Mouse (Mus musculus) CD8-positive naive resting alpha-beta T cell, adult 2 months (primary cell): ENCODE measurements around the gene Slc25a26.

Experiments
- DNase-seq, 2 experiments: peaks; one replicate each; pipeline ENCODE4 v3.0.0; 2022; ENCODE audit warnings: low read depth in 2 of 2, low spot score in 2 of 2

Slc25a26 gene

DNA sequence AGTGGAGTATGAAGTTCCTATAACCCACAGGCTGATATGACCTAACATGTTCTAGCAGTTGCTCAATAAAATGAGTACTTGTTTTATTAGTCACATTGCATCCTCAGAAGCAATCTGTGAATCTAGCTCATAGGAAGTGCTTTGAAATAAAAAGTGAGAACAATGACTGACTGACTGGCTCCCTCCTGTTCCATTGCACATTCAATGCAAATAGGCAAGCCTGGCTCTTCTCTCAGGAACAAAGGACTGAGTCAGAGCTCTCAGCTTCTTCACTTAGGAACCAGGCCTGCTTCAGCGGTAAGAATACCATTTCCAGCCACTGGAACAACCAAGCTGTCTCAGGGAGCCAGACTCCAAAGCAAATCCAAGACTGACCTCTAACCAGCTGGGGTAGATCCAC is 135.2 kb downstream of the Slc25a26 start:
- DNase-seq: no peak

DNA sequence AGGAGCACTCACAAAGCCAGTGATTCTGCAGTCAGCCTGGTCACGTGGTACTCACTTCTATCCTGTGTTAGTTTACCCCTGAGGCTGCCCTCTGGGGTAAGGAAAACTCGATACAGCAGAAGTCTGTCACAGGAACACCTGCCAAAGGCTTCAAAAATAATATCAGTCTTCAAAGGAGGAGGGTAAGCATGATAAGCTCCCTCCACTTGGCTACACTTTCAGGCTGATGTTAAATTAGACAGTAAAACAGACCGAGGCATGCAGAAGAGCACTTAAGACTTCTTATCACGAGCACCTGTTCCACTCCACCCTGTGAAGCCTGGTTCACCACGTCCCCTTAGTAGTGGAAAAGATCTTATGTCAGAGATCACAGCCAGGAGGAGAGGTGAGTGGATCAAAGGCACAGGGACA is 136.9 kb downstream of the Slc25a26 start:
- no peak for DNase-seq

DNA sequence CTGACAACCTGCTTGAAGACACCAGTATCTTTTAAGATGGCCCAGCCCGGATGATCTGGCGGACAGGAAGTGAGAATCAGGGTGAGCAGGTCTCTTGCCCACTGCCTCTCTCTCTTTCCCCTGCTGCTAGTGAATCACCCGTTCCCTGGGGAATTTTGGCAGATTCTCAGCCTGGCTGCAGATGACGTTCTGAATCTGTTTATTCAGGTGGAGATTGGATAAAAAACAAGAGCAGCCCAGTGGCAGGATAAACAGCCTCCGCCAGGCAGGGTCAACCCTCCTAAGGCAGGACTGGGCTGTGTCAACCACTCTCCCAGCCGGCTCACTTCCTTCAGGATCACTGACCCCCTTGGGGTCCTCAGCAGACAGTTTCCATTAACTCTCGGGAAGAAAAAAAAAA is 140.2 kb downstream of the Slc25a26 start:
- no peak for DNase-seq

DNA sequence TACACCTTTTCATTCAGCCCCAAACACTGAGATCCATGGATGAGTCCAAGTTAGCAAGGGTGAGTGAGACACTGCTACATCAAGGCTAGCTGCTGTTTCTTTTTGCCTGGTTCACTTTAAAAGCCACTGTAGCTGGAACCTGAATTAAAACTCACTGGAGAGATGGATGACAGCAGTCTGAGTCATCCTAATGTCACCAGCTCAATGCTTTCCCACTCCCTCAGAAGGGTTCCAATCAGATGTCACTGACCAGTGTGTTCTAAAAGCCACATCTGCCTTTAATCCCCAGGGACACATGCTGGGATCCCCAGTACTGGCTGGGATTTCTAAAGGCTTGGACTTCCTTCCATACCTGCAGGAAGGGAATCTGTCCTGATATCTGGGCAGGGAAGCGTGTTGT is 141.9 kb downstream of the Slc25a26 start:
- DNase-seq: no peak

DNA sequence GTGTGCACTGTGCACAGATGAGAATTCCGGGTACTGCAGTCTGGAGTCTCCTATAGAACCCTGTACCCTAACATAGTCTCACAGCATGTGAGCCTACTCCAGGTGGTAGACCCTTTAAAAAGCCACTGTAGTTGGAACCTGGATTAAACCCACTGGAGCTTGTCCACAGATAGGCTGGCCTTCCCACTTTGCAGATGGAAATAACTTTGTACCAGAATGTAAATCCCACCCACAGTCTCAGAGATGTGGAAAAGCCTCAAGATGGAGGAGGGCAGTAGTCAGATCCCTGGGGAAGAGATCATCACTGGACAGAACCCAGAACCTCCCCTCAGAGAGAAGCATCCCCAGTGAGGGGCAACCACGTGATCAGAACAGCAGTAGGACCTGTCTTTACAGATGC is 143.9 kb downstream of the Slc25a26 start:
- no peak for DNase-seq

DNA sequence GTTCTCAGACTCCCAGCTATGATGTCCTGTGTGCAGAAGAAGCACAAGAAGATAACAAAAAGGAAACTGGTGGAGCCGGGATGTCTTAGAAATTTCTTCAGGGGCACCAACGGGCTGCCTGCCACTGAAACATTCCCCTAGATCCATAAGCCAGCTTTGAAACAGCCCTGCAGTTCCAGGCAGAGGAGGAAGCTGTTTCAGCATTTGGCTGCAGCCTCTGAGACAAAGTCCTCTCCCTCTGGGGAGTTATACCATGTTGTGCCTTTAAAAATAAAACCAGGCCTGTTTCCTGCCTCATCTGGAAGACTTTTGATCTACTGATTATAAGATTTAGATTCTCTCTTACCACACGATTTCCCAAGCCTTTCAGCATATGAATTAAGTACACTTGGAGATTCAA is 144.5 kb downstream of the Slc25a26 start:
- no peak for DNase-seq

DNA sequence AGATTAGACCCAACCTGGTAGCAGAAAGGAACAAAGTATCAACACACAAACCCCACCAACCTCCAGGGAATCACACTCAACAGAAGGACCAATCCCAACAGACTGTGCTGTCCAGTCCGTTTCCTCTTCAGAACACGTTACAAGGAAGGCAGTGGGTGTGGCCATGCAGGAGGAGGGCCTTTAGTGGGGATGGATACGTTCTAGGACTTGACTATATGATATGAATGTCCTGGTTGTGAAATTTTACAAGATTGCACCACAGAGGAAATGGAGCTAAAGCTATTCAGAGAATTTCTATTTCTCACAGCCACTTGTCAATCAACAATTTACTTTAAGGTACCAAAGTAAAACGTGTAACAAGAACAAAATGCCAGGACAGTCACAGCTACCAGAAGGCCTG is 145.6 kb downstream of the Slc25a26 start:
- no peak for DNase-seq

DNA sequence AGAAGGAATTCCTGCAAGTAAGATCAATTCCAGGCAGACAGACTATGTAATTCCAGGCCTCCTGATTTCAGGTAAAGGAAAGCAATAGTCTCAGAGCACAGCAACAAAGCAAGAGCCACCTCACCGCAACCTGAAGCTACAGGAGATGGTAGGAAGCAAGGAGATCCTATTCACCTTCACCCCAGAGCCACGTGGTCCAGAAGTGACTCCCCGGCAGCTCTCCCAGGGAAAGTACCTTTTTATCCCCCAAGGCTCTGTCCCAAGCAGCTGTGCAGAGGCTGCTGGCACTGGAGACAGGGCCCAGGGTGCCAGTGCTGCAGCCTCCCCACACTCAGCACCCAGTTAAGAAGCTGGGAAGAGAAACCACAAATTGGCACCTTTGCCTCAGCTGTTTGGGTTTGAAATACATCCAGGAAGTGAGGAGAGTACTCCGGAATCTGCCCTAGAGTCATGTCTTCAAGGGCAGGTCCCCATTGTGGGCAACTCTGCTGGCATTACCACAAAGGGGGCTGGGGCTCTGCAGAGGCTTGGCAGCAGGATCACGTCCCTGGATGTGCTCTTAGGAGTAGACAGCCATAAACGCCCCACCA is 146.2 kb downstream of the Slc25a26 start:
- no peak for DNase-seq

DNA sequence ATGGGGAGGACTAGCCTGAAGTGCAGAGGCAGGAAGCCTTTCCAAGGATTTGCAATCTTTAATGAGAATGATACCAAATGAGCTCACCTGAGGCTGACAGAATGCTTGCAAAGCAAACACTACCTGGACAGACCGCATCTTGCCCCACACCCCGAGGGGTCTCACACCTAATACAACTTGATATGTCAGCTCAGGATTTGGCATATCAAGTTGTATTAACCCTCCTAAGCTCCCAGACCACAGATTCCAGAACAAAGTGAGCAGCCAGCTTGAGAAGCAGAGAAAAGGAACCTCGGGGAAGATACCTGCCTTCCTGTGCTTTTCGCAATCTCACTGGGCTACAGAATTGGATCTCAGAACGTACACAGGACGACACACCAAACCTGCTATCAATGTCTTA is 146.8 kb downstream of the Slc25a26 start:
- DNase-seq: no peak

DNA sequence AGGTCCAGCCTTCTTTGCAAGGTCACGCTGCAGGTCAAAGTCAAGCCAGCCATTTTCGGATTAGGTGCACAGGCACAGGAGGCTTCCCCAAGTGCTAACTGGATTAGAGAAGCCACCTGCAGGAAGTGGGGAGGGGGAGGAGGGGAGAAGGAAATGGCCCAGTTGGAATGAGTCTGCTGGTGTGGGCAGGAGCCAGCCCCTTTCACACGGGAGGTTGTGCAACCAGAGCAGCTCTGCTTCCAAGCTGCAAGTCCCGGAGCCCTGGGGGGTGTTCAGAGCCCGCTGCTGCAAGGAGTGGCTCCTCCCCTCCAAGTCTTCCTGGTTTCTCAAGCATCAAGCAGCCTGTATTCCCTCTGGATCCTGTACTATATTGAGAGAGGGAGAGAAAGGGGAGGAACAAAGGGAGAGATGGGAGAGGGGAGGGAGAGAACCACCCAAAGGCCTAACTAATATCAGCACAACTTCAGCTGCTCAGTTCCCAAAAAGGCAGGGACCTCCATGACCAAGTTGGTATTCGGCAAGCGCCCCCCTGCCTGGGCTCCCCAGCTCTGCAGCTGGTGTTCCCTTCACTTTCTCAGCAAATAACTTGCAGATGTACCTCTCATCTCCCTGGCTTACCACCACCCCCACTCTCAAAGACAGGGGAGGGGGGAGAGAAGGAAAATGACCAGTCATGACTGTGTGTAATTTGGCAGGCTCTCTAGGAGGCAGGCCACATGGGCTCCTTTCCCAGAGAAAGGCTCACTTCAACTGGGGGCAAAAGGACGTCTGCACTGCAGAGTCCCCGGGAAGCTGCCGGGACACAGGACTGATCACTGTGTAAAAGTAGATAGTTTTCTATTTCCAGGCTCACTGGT is 147.7 kb downstream of the Slc25a26 start:
- no peak for DNase-seq

DNA sequence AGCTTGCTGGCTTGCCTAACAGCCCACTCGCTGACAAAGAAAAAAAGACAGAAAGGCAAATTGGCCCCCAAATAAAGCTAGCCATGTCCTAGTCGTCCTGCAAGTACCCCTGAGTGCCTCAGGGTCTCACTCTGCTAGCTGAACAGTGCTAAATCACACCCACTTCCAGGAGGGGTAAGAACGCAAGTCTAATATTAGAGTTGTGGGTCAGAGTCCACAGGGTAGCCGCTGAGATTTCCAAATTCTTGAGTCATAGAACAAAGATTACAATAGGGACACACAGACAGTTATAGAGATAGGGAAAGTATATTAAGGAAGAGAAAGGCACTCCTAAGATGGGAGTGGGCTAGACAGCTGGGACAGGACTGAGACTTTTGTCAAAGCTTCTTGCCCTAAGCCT is 148.4 kb downstream of the Slc25a26 start:
- no peak for DNase-seq

DNA sequence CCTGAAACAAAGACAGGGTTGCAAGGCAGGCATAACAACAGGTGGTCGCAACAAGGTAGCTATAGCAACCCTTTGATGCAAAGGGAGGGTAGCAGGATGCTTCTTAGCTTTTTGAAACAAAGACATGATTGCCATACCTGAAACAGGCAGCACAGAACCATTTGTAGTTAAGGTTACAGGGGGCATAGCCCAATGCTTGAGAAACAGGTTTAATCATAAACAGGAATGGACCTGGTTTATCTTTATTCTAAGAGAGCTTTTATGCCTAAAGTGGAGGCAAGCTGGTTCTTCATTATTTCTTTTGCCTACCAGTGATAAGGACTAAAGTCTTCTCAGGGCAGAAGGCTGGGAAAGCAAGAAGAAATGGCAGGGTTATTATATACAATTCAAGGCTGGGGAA is 149.5 kb downstream of the Slc25a26 start:
- no peak for DNase-seq

DNA sequence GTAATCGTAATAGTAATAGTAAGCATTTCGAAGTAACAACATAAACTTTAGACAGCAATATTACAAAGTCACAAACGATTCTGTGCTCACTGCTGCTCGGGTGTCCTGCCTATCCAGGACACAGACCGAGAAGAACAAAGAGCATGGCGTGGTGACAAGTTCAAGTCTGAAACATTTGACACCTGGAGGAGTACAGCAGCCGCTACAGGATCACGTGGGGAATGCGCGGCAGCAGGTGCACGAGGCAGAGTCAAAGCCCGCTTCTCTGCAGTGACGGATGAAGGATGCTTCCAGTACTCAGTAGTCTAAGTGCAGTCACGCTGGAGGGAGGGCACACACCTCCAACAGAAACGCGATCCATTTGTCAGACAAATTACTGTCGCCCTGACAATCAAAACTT is 151.4 kb downstream of the Slc25a26 start:
- DNase-seq: no peak

DNA sequence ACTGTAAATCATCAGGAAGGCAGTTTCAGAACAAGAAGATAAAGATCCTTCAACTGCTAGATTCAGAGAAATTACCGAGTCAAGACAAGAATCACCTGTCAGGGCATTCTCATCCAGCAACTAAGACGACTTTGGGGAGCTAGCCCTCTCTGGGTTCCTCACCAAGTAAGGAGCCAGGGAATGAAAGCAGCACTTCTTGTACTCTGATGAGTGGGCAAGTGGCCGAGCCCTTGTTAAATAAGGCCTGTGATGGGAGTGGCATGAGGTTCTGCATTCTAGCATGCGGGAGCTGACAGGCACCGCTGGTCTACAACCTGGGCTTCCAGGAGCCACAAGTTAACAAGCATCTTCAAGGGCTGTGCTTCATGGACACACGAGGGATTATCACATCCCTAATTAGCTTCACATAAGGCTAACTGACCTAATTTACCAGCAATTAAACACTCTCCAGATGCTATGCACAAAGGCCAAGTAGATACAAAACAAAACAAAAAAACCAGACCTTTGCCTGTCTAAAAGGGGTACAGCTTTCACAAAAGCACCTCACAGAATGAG is 152.6 kb downstream of the Slc25a26 start:
- no peak for DNase-seq

DNA sequence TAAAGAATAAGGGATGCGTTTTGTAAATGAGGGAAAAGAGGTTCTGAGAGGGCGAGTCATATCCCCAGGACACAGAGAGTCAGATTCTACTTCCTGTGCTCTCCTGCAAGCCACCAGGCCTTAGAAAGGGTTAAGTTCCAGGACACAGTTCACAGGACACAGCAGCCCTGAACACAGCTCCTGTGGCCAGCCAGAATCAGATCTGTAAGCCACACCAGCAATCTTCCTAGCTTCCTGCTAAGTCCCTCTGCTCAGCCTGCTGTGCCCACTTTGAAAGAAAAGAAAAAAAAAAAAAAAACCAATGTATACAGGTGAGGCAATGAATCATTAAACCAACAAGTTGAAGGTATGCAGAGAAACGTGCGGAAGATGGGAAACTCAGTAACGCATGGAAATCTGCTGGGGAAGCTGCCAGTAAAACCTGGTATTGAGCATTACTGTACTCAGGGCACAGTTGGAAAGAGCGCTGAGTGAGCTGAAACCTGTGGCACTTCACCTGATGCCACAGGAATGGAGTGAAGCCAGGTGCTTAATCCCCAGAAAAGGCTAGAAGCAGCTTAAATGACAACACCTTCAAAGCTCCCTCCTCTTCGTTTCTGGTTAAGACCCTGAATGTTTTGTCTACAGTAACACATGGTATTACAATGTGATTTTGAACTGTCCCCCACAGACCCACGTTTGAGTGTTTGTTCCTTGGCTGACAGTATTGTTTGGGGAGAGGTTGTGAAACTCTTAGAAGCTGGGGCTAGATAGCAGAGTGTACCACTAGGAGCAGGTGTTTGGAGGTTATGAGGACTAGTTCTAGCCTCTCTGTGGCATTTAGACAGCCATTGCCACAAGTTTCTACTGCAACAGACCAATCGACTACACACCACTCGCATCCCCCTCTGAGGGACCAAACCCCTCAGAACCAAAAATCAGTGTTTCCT is 153.5 kb downstream of the Slc25a26 start:
- DNase-seq: no peak
